Mouse (Mus musculus) neural tube, embryonic 12.5 days (tissue): ENCODE data around the gene Samd9l. TPM values are rescaled to one million over a fixed set of nuclear protein-coding genes. Genes with fewer than 3 reads are reported as not detected.
"Not testable (repeated sequence)": the region's sequence is repeated elsewhere in the genome, so short reads cannot be mapped to it uniquely, and the experiment has no call there.

Experiments
- ATAC-seq: fragments of 200-750 bp; cut with Nextera tagmentation; 2 replicates; pipeline ENCODE4 v1.8.0; 2017; ENCODE audit warnings: low read depth, mild to moderate bottlenecking, moderate TSS enrichment, moderate library complexity; ENCODE audit not compliant: low FRiP score
- H3K27ac ChIP-seq: fragments of 300-500 bp; sonication (generic); 2 replicates; pipeline ENCODE4 v1.5.1; 2016
- H3K27me3 ChIP-seq: fragments of 300-500 bp; sonication (generic); replicated peaks from 2 replicates; pipeline ENCODE4 v1.6.1; 2016; ENCODE audit warnings: mild to moderate bottlenecking
- H3K36me3 ChIP-seq: fragments of 300-500 bp; sonication (generic); 2 replicates; pipeline ENCODE4 v1.6.1; 2016; ENCODE audit warnings: mild to moderate bottlenecking
- H3K4me1 ChIP-seq: fragments of 300-500 bp; sonication (generic); 2 replicates; pipeline ENCODE4 v1.6.1; 2016
- H3K4me2 ChIP-seq: fragments of 300-500 bp; sonication (generic); replicated peaks from 2 replicates; pipeline ENCODE4 v1.6.1; 2016; ENCODE audit warnings: mild to moderate bottlenecking
- H3K4me3 ChIP-seq: fragments of 300-500 bp; sonication (generic); 2 replicates; pipeline ENCODE4 v1.5.1; 2016
- H3K9ac ChIP-seq: fragments of 300-500 bp; sonication (generic); 2 replicates; pipeline ENCODE4 v1.6.1; 2016; ENCODE audit warnings: mild to moderate bottlenecking
- H3K9me3 ChIP-seq: fragments of 300-500 bp; sonication (generic); 2 replicates; pipeline ENCODE4 v1.6.1; 2016; ENCODE audit warnings: mild to moderate bottlenecking
- WGBS: fragments of 180-500 bp; shearing (Covaris S2); methylation state at CpG from one replicate; pipeline ENCODE4 v1.1.7; 2016; 5-methylcytosine and 5-hydroxymethylcytosine counted together
- polyA plus RNA-seq: library from polyadenylated mRNA; unstranded; fragments of >200 nt; fragmentation: Nextera tagmentation; extraction: Ambion mirVana; gene quantifications from 2 replicates; pipeline ENCODE4 v1.2.1, GENCODE M21; 2016

Gene Samd9l
- polyA plus RNA-seq, 1 experiment from 2014 or later, result 0.67 TPM

- not testable (repeated sequence) for H3K9ac ChIP-seq, H3K36me3 ChIP-seq, H3K4me1 ChIP-seq, H3K27me3 ChIP-seq, H3K4me3 ChIP-seq, ATAC-seq, H3K4me2 ChIP-seq, H3K27ac ChIP-seq, H3K9me3 ChIP-seq
These were observed 14.6 kb downstream of the Samd9l start for GRCm38 (mm10) chr6:3384816-3385215.

GRCm38 (mm10) chr6:3384115-3384791 is 15.1 kb downstream of the Samd9l start:
- 17% methylated on average over 1 of the region's 4 CpGs for WGBS
- H3K4me2 ChIP-seq, result not testable (repeated sequence)

GRCm38 (mm10) chr6:3379146-3379545 is 20.2 kb downstream of the Samd9l start:
- Histone ChIP-seq H3K36me3 (no peaks in the 10 kb centered on the region), H3K4me1 (no peaks in the 10 kb centered on the region), H3K4me3 (no peak overlapping the region), H3K9me3 (no peaks in the 10 kb centered on the region), H3K9ac (no peak overlapping the region), H3K27ac (no peak overlapping the region), H3K4me2 (no peak overlapping the region), H3K27me3 (no peaks in the 10 kb centered on the region)
- ATAC-seq, result no peak
- 80% methylated on average over 2 of the region's 2 CpGs for WGBS

More at GRCm38 (mm10) chr6:3384115-3384791, 15.1 kb downstream of the Samd9l start:
- not testable (repeated sequence) for H3K27me3 ChIP-seq, H3K27ac ChIP-seq, H3K9me3 ChIP-seq, ATAC-seq, H3K4me1 ChIP-seq, H3K9ac ChIP-seq, H3K36me3 ChIP-seq, H3K4me3 ChIP-seq

- Histone ChIP-seq H3K27me3 (no peaks in the 10 kb centered on the region), H3K4me1 (no peaks in the 10 kb centered on the region), H3K4me2 (no peak overlapping the region), H3K9me3 (no peaks in the 10 kb centered on the region; the same call in 1 of the 2 replicates), H3K27ac (no peak overlapping the region), H3K9ac (no peak overlapping the region), H3K36me3 (no peaks in the 10 kb centered on the region), H3K4me3 (no peak overlapping the region)
- 86% methylated on average over 5 of the region's 5 CpGs for WGBS
- no peak for ATAC-seq
These were observed 22.7 kb downstream of the Samd9l start for GRCm38 (mm10) chr6:3376687-3377086.

GRCm38 (mm10) chr6:3369527-3369926 is 29.8 kb downstream of the Samd9l start:
- no peaks in the 10 kb centered on the region for H3K4me1 ChIP-seq
- ATAC-seq, result no peak
- H3K4me2 ChIP-seq, result no peak overlapping the region
- 79% methylated on average over 8 of the region's 8 CpGs for WGBS
- no peak overlapping the region for H3K4me3 ChIP-seq
- no peak overlapping the region for H3K9ac ChIP-seq
- H3K27ac ChIP-seq, result no peak overlapping the region
- H3K9me3 ChIP-seq, result peaks cover 5% of the 10 kb centered on the region; the same call in 1 of the 2 replicates
- no peaks in the 10 kb centered on the region for H3K27me3 ChIP-seq
- no peaks in the 10 kb centered on the region for H3K36me3 ChIP-seq

- H3K9me3 ChIP-seq, H3K27ac ChIP-seq, H3K4me3 ChIP-seq, H3K27me3 ChIP-seq, H3K4me2 ChIP-seq, H3K9ac ChIP-seq, H3K36me3 ChIP-seq, ATAC-seq, H3K4me1 ChIP-seq: not testable (repeated sequence)
- WGBS, result 84% methylated on average over 1 of the region's 1 CpGs
These were observed 33.8 kb downstream of the Samd9l start for GRCm38 (mm10) chr6:3365609-3366008.

GRCm38 (mm10) chr6:3345924-3346597 is 53.3 kb downstream of the Samd9l start:
- H3K27ac ChIP-seq, H3K9ac ChIP-seq, H3K9me3 ChIP-seq, H3K4me3 ChIP-seq, H3K4me1 ChIP-seq, H3K36me3 ChIP-seq, ATAC-seq, H3K27me3 ChIP-seq, H3K4me2 ChIP-seq: not testable (repeated sequence)
- WGBS, result 22% methylated on average over 1 of the region's 1 CpGs

GRCm38 (mm10) chr6:3345043-3345639 is 54.2 kb downstream of the Samd9l start:
- H3K4me2 ChIP-seq, H3K4me3 ChIP-seq, ATAC-seq, H3K36me3 ChIP-seq, H3K9me3 ChIP-seq, H3K27ac ChIP-seq, H3K27me3 ChIP-seq, H3K9ac ChIP-seq, H3K4me1 ChIP-seq: not testable (repeated sequence)
- WGBS, result 71% methylated on average over 2 of the region's 4 CpGs

- H3K9ac ChIP-seq, H3K4me1 ChIP-seq, H3K36me3 ChIP-seq, ATAC-seq, H3K4me2 ChIP-seq, H3K4me3 ChIP-seq, H3K9me3 ChIP-seq, H3K27ac ChIP-seq, H3K27me3 ChIP-seq: not testable (repeated sequence)
- WGBS, result 87% methylated on average over 1 of the region's 1 CpGs
These were observed 55.6 kb downstream of the Samd9l start for GRCm38 (mm10) chr6:3343603-3344247.

- WGBS, result 58% methylated on average over 5 of the region's 5 CpGs
- no peak for ATAC-seq
- no peaks in the 10 kb centered on the region for H3K36me3 ChIP-seq
- H3K9ac ChIP-seq, result no peak overlapping the region
- no peaks in the 10 kb centered on the region for H3K27me3 ChIP-seq
- no peaks in the 10 kb centered on the region for H3K4me1 ChIP-seq
- no peak overlapping the region for H3K4me2 ChIP-seq
- H3K4me3 ChIP-seq, result no peak overlapping the region
- no peak overlapping the region for H3K27ac ChIP-seq
- 0 out of 2 replicates have a peak, but pooled peaks cover 3% of the 10 kb centered on the region for H3K9me3 ChIP-seq
These were observed 57.9 kb downstream of the Samd9l start for GRCm38 (mm10) chr6:3341479-3341878.

GRCm38 (mm10) chr6:3340928-3341327 is 58.4 kb downstream of the Samd9l start:
- peak overlapping the region; percentile 44 for H3K4me2 ChIP-seq
- not testable (repeated sequence) for H3K27me3 ChIP-seq, H3K4me1 ChIP-seq, H3K4me3 ChIP-seq, H3K36me3 ChIP-seq, H3K9ac ChIP-seq, H3K9me3 ChIP-seq, H3K27ac ChIP-seq
- 33% methylated on average over 10 of the region's 10 CpGs for WGBS
- peak; percentile 21; the same call in 1 of the 2 replicates for ATAC-seq

- WGBS, result 56% methylated on average over 6 of the region's 6 CpGs
These were observed 60.2 kb downstream of the Samd9l start for GRCm38 (mm10) chr6:3339131-3339530.

More at GRCm38 (mm10) chr6:3339131-3339530, 60.2 kb downstream of the Samd9l start:
- H3K36me3 ChIP-seq, H3K4me2 ChIP-seq, ATAC-seq, H3K4me3 ChIP-seq, H3K27ac ChIP-seq, H3K9me3 ChIP-seq, H3K27me3 ChIP-seq, H3K9ac ChIP-seq, H3K4me1 ChIP-seq: not testable (repeated sequence)
